Mouse (Mus musculus): ENCODE results near the gene Sfxn2. TPM values are rescaled to one million over a fixed set of nuclear protein-coding genes. Genes with fewer than 3 reads are reported as not detected.

Gene Sfxn2
- polyA plus RNA-seq (2012; rRNA removed) = 1.5 TPM in 2 replicates

DNA sequence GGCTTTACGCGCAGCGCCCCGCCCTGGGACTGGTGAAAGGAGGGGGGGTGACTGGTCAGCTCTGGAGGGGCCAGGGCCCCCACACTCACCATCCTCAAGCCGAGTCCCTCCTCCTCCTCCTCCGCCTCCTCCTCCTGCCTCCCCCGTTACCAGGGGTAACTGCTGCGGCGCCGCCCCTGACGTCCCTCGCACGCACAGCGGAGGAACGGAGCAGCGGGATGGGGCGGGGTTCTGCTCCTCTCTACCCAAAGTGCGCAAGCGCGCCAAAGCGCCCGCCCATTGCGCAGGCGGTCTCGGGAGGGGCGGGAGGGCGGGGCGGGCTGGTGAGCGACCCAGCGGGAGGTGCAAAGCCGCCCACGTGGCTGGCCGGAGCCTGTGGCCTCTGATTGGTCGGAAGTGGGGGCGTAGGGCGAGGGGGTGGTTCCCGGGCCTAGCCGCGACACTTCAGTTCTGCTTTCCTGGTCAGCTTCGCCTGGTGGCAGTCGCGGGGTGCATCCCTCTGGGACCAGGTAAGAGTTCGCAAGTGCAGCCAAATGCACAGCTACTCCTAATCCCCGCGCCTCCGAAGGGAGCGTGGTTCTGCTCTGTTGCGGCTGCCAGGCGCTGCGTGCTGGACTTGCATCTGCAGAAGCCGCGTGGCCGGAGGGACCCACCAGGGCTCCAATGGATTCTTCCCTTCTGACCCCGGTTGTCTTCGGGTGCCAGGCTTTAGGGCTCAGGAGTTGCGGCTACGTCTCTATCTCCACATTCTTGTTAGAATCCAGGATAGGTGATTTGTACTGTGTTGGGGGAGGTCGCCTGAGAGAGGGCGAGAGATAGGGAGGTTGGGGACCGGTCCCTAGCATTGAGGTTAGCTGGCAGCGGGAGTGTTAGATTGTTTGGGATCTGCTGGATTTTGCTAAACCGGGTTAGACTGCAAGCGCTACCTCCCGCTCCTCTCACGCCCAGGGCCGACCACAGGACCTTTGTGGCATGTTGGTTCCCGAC is at the start of gene Sfxn2, which contains the start of gene Arl3:
TSS of gene Sfxn2 (plus strand) at position 415 of the 987 bp plus-strand sequence.
TSS of gene Arl3 (minus strand) at position 248 of the 987 bp plus-strand sequence.
- peaks cover 11% of the 10 kb centered on the region for H3K4me1 ChIP-seq (ENCODE audit: control insufficient read depth, insufficient read depth, low read length)
- peak; percentile 63 for TF ChIP-seq POLR2A (IDR thresholded peaks at IDR 0.05; ENCODE audit: control insufficient read depth, low read depth, low read length)
- TF ChIP-seq CTCF (IDR thresholded peaks at IDR 0.05; ENCODE audit: control insufficient read depth, insufficient read depth, insufficient replicate concordance, low read depth, low read length) = peak; percentile 20; the same call in 1 of the 2 replicates
- no peaks in the 10 kb centered on the region for H3K36me3 ChIP-seq (ENCODE audit: control insufficient read depth, insufficient read depth, low read length)
- peak within 1 kb of the TSS; percentile 89 for H3K4me3 ChIP-seq (ENCODE audit: control insufficient read depth, low read depth, low read length)
- no peaks in the 10 kb centered on the region for H3K27me3 ChIP-seq (ENCODE audit: control insufficient read depth, insufficient read depth, low read length)
- H3K27ac ChIP-seq (ENCODE audit: control insufficient read depth, insufficient read depth, low read depth, low read length) = peak within 1 kb of the TSS; percentile 67

DNA sequence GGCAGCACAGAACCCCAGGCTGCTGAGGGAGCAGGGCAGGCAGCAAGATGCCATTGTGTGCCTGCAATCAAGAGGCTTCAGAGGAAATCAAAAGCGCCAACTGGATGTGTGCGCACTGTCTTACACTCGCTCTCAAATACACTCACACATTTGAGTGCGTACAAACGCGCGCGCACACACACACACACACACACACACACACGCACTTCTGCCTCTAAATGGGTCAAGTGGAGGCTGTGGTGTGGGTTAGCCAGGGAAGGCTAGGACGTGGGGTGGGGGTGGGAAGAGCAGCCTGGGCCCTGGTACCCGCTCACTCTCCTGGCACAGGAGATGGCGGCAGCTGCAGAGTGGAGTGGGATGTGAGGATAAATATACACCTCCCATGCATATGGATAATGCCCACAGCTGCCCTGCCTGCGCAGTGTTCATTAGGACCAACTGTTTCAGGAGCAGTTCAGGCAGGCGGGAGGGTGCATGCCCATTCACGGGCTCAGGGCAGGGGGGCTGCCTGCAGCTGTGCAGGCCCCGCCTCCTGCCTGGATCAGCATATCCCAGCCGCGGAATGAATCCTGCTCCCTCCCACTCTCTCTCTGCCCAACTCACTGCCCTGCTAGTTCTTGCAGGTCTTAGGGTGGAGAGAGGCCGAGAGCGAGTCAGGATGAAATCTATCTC is 49.5 kb upstream of the Sfxn2 start:
- Histone ChIP-seq H3K27ac (ENCODE audit: control insufficient read depth, insufficient read depth, low read depth, low read length) (no peak overlapping the region), H3K36me3 (ENCODE audit: control insufficient read depth, insufficient read depth, low read length) (no peaks in the 10 kb centered on the region), H3K4me3 (ENCODE audit: control insufficient read depth, low read depth, low read length) (no peak overlapping the region), H3K27me3 (ENCODE audit: control insufficient read depth, insufficient read depth, low read length) (no peaks in the 10 kb centered on the region), H3K4me1 (ENCODE audit: control insufficient read depth, insufficient read depth, low read length) (peaks cover 17% of the 10 kb centered on the region)
- TF ChIP-seq CTCF (IDR thresholded peaks at IDR 0.05; ENCODE audit: control insufficient read depth, insufficient read depth, insufficient replicate concordance, low read depth, low read length) (no peak), POLR2A (IDR thresholded peaks at IDR 0.05; ENCODE audit: control insufficient read depth, low read depth, low read length) (no peak)

DNA sequence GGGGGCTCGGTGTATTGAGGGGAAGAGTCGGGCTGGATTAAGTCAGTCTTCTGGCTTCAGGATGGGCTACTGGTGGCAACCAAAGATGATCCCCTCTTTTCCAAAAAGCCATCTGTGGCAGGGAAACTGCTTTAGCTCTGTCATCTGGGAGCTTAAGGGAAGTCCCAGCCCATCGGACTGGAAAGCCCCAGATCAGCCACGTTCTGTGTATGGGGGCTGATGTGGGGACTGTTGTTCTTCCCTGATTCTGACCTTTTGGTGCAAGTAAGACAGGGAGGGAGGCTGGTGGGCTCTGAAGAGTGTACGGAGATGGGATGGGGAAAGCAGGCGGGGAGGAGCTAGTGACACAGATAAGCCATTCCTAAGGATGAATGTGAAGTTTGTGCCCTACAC is 49.0 kb upstream of the Sfxn2 start:
- Histone ChIP-seq H3K36me3 (ENCODE audit: control insufficient read depth, insufficient read depth, low read length) (no peaks in the 10 kb centered on the region), H3K27me3 (ENCODE audit: control insufficient read depth, insufficient read depth, low read length) (no peaks in the 10 kb centered on the region), H3K4me1 (ENCODE audit: control insufficient read depth, insufficient read depth, low read length) (peaks cover 18% of the 10 kb centered on the region), H3K27ac (ENCODE audit: control insufficient read depth, insufficient read depth, low read depth, low read length) (no peak overlapping the region), H3K4me3 (ENCODE audit: control insufficient read depth, low read depth, low read length) (no peak overlapping the region)
- TF ChIP-seq CTCF (IDR thresholded peaks at IDR 0.05; ENCODE audit: control insufficient read depth, insufficient read depth, insufficient replicate concordance, low read depth, low read length) = no peak
- no peak for TF ChIP-seq POLR2A (IDR thresholded peaks at IDR 0.05; ENCODE audit: control insufficient read depth, low read depth, low read length)

DNA sequence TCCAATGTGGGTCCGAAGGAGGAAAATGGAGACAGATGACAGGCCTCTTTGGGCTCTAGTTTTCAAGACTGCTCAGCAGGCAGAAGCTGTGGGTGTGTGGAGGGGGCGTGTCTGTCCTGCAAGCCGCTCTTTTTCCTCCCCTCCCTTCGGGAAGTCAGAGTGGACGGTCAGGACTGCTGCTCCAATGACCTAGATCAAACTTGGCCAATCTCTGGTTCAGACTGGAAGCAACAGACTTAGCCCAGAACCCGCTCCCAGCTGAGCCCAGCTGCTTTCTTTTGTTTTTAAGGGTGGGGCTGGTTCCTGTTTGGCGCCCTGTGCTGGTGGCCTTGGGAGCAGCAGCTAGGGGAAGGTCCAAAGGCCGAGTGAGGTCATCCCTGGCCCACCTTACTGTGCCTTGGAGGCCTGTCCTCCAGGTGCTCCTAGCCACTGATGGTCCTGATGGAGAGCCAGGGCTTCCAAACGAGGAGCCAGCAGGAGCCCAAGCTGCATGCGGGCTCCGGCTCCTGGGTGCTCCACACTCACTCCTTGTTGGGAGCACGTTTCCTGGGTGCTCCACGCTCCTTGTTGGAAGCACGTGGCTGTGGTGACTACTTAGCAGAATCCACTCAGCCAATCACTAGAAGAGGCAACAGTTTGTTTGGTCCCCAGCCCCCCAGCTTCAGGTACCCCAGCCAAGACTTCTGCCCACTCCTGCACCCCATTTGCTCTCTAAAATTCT is 48.4 kb upstream of the Sfxn2 start:
- Histone ChIP-seq H3K4me1 (ENCODE audit: control insufficient read depth, insufficient read depth, low read length) (peaks cover 18% of the 10 kb centered on the region), H3K4me3 (ENCODE audit: control insufficient read depth, low read depth, low read length) (no peak overlapping the region), H3K27me3 (ENCODE audit: control insufficient read depth, insufficient read depth, low read length) (no peaks in the 10 kb centered on the region), H3K36me3 (ENCODE audit: control insufficient read depth, insufficient read depth, low read length) (no peaks in the 10 kb centered on the region), H3K27ac (ENCODE audit: control insufficient read depth, insufficient read depth, low read depth, low read length) (peak overlapping the region; percentile 10; the same call in 1 of the 2 replicates)
- TF ChIP-seq CTCF (IDR thresholded peaks at IDR 0.05; ENCODE audit: control insufficient read depth, insufficient read depth, insufficient replicate concordance, low read depth, low read length) (no peak), POLR2A (IDR thresholded peaks at IDR 0.05; ENCODE audit: control insufficient read depth, low read depth, low read length) (no peak)

DNA sequence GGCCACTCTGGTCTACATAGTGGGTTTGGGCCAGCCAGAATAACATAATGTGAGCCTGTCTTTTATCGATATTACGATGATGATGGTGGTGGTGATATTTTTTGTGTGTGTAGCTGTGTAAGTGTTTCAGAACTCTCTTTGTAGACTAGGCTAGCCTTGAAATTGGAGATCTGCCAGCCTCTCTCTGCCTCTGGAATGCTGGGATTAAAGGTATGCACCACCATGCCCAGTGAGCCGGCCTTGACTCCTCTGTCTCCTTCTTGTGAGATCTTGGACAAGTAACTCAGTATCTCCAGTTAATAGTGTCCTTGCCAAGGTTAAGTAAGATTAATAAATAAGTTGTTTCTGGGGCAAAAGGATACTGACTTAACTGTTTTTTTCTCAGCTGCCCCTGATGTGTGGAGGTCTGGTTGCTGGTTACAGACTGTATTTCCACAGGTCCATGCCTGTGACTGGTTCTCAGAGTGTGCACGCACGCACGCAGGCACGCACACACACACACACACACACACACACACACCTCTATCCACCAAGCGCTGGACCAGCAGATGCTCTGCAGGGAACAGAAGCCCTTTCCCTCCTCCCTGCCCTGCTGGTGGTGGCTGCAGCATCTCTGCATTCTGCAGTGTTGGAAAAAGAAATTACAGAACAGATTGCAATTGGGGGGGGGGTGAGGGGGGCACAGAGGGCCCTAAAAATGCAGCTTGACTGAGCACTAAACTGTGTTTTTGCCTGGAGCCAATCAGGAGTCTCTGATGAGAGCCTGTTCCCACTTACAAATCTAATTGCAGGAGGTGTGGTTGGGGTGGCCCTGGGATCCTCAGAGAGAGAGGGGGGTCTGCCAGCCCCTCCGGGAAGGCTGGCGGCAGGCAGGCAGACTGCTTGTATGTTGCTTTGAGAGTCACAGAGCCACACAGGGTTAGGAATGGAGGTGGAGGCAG is 47.2 kb upstream of the Sfxn2 start:
- TF ChIP-seq POLR2A (IDR thresholded peaks at IDR 0.05; ENCODE audit: control insufficient read depth, low read depth, low read length) (no peak), CTCF (IDR thresholded peaks at IDR 0.05; ENCODE audit: control insufficient read depth, insufficient read depth, insufficient replicate concordance, low read depth, low read length) (no peak)
- Histone ChIP-seq H3K27ac (ENCODE audit: control insufficient read depth, insufficient read depth, low read depth, low read length) (no peak overlapping the region; the same call in 1 of the 2 replicates), H3K36me3 (ENCODE audit: control insufficient read depth, insufficient read depth, low read length) (no peaks in the 10 kb centered on the region), H3K4me1 (ENCODE audit: control insufficient read depth, insufficient read depth, low read length) (peaks cover 18% of the 10 kb centered on the region), H3K4me3 (ENCODE audit: control insufficient read depth, low read depth, low read length) (no peak overlapping the region), H3K27me3 (ENCODE audit: control insufficient read depth, insufficient read depth, low read length) (no peaks in the 10 kb centered on the region)

All from testis, adult 2 months (tissue).